Mouse (Mus musculus) erythroblast, embryonic 14.5 days (primary cell): ENCODE measurements around the gene Amotl1.

Source experiments
- GATA1 ChIP-seq: IDR thresholded peaks from 2 replicates; pipeline ENCODE4 v1.6.1; 2012; ENCODE audit warnings: low read length, inconsistent platforms, mixed read lengths
- TAL1 ChIP-seq: IDR thresholded peaks from 3 replicates; pipeline ENCODE4 v1.6.1; 2012; ENCODE audit warnings: low read length, inconsistent platforms, mixed read lengths

DNA sequence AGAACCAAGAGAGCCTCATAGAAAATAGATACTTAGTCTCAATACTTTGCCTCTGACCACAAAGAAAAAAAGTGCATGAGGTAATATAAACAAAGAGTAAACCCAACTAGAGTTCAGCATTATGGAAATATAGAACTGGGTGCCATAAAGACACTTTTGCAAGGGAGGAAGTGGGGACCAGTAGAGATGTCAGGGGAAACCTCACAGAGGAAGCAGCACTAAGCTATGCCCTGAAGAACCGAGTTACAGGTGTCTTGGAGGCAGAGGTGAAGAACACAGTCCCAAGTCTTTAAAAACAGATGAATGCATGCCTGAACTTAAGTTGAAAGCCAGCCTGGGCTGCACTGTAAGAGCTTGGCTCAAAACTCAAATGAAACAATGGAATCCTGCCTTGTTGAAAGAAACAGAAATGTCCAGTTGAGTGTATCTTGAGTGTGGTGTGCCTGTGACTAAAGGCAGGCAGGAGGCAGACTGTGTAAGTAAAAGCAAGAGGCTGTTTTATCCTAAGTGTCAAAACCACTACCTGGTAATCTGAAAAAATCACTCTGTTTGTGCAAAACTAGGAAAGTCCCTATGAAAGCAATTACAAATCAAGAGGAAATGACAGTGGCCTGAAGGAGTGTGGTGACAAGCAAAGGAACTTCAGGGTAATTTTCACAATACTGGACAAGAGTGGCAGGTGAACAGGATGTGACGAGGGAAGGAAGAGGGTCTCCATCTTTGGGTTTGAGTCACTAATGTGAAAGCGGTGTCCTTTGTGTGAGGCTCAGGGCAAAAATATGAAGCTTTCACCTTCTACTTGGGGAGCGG is 145.8 kb downstream of the Amotl1 start:
- TF ChIP-seq TAL1 = no peak
- no peak for TF ChIP-seq GATA1
